In the genomic region with DNA sequence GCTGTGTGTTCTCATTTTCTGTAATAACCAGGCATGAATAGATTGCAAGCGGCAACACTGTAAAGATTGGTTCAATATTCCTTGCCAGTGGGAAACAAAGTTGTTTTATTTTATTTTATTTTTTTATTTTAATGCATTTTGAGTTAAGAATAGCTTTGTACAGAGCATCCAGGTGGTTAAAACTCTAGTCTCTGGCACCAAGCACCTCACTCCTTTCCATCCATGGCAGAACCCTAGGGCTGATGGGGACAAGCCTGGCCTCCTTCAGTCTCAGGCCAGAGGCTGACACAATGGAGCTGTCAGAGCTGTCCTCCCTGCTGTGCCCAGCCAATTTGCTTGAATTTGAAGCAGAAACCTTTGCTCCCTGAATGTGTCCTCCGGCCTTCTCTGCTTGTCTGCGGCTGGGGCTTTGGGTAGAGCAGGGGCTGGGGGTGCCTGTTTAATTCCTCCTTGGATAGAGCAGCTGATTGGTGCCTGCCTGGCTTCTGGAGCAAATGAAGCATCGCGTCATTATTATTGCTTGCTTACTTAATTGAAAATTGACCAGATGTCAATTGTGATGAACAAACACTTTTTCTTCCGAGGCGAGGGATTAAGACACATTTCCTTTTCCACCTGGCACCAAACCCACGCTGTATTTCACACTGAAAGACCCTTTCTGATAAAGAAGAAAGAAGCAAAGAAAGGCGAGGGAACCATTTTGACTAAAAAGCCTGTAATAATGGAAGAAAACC, we compare ENCODE assay signal across 9 mouse cellular contexts. TPM values are rescaled to one million over a fixed set of nuclear protein-coding genes. Genes with fewer than 3 reads are reported as not detected.
DNase-seq lines count a peak whose midpoint lies in the region; ATAC-seq lines count a peak whose summit lies in the region.
"Had no signal": no experiment of that assay in that cellular context is flagged by ENCODE, and none has a peak within 500 bp of the region (broad histone marks: within the 10 kb centered on the region; RNA-seq: fewer than 3 reads in every experiment).

No protein-coding gene starts in this region.

- H3K9ac ChIP-seq in embryonic facial prominence, embryonic 14.5 days (ENCODE audit: low read depth, low read length), result no peak overlapping the region
- no peak overlapping the region for H3K9ac ChIP-seq in limb, embryonic 13.5 days

- peak; percentile 83; the same call in 1 of the 2 replicates for ATAC-seq in embryonic facial prominence, embryonic 14.5 days (ENCODE audit: low read depth)
- ATAC-seq in limb, embryonic 13.5 days (ENCODE audit: low FRiP score, low read depth), result peak; percentile 18; the same call in 1 of the 2 replicates

- H3K4me3 ChIP-seq in embryonic facial prominence, embryonic 14.5 days (ENCODE audit: low read depth, low read length), result no peak overlapping the region
- no peak overlapping the region for H3K4me3 ChIP-seq in limb, embryonic 13.5 days

- no peaks in the 10 kb centered on the region for H3K4me1 ChIP-seq in embryonic facial prominence, embryonic 14.5 days (ENCODE audit: control insufficient read depth, insufficient read depth, low read length)
- 0 out of 2 replicates have a peak, but pooled peaks cover 10% of the 10 kb centered on the region for H3K4me1 ChIP-seq in limb, embryonic 13.5 days

- no peak overlapping the region for H3K27ac ChIP-seq in embryonic facial prominence, embryonic 14.5 days (replicated peaks; ENCODE audit: low read depth, low read length)
- no peak overlapping the region for H3K27ac ChIP-seq in limb, embryonic 13.5 days

- H3K4me2 ChIP-seq in embryonic facial prominence, embryonic 14.5 days (ENCODE audit: low read depth, low read length), result no peak overlapping the region
- H3K4me2 ChIP-seq in limb, embryonic 13.5 days (replicated peaks), result peak overlapping the region; percentile 23; the same call in 1 of the 2 replicates

- no peaks in the 10 kb centered on the region for H3K27me3 ChIP-seq in embryonic facial prominence, embryonic 14.5 days (replicated peaks; ENCODE audit: control insufficient read depth, insufficient read depth, low read length)
- H3K27me3 ChIP-seq in limb, embryonic 13.5 days, result peaks cover 15% of the 10 kb centered on the region; the same call in 1 of the 2 replicates

- DNase-seq in right cerebral cortex, postnatal 4 days, result peak; percentile 25
- no peak for DNase-seq in right cerebral cortex, adult 18-20 months
- peak; percentile 51 for DNase-seq in embryonic facial prominence, embryonic 14.5 days (ENCODE audit: low spot score)
- peak; percentile 5 for DNase-seq in retina, postnatal 7 days (ENCODE audit: low read depth, low spot score)
- DNase-seq in kidney, postnatal 25 days, result no peak
- no peak for DNase-seq in natural killer cell, adult 2 months (ENCODE audit: low spot score in 2 of 2)
- DNase-seq in left cerebral cortex, adult 18-20 months (ENCODE audit: low spot score in 2 of 2), result no peak

- no peaks in the 10 kb centered on the region for H3K36me3 ChIP-seq in embryonic facial prominence, embryonic 14.5 days (ENCODE audit: control insufficient read depth, insufficient read depth, low read length)
- no peaks in the 10 kb centered on the region for H3K36me3 ChIP-seq in limb, embryonic 13.5 days
- H3K36me3 ChIP-seq: G1E had no signal

- no peaks in the 10 kb centered on the region for H3K9me3 ChIP-seq in embryonic facial prominence, embryonic 14.5 days (ENCODE audit: control insufficient read depth, low read length)
- H3K9me3 ChIP-seq in limb, embryonic 13.5 days, result no peaks in the 10 kb centered on the region

- 46% methylated on average over 9 of the region's 9 CpGs for WGBS in embryonic facial prominence, embryonic 14.5 days
- 43% methylated on average over 9 of the region's 9 CpGs for WGBS in limb, embryonic 13.5 days

RNA-seq across cellular contexts. Expression of gene Rftn1, which starts 46.4 kb away (rescaled TPM):
- polyA plus RNA-seq in embryonic facial prominence, embryonic 14.5 days (2014; fragmentation: Nextera tagmentation; extraction: Ambion mirVana), result 14.4 and 15.5 TPM in 2 replicates
- 17.2 TPM in 2 replicates for polyA plus RNA-seq in limb, embryonic 13.5 days (2015; fragmentation: Nextera tagmentation; extraction: Ambion mirVana)
- total RNA-seq in left cerebral cortex, adult 18-20 months (2021), result 1 to 10 TPM; 9.8 to 10.0 TPM
- total RNA-seq: G1E had no signal
- polyA plus RNA-seq: G1E had no signal

RNA-seq across cellular contexts. Expression of gene Dazl, which starts 56.6 kb away (rescaled TPM):
- polyA plus RNA-seq in embryonic facial prominence, embryonic 14.5 days (2014; fragmentation: Nextera tagmentation; extraction: Ambion mirVana), result 0.39 and 0.51 TPM in 2 replicates
- not detected in 2 replicates for polyA plus RNA-seq in limb, embryonic 13.5 days (2015; fragmentation: Nextera tagmentation; extraction: Ambion mirVana)
- 1 to 10 TPM; 4.2 to 4.7 TPM for total RNA-seq in left cerebral cortex, adult 18-20 months (2021)
- polyA plus RNA-seq: G1E had no signal

Comparison
In these comparisons a context has a peak if more than half of its experiments do, and no peak if none do; other contexts are left out.
1. DNase-seq: peak in right cerebral cortex, postnatal 4 days (single experiment), embryonic facial prominence, embryonic 14.5 days (single experiment) and retina, postnatal 7 days (single experiment); none in right cerebral cortex, adult 18-20 months (single experiment), kidney, postnatal 25 days (0 of 2), natural killer cell, adult 2 months (0 of 2) and left cerebral cortex, adult 18-20 months (0 of 2).